Comparison of ENCODE assay signal across 8 mouse cellular contexts in genomic region chr19:21747356-21747755, GRCm38 (mm10). TPM values are rescaled to one million over a fixed set of nuclear protein-coding genes. Genes with fewer than 3 reads are reported as not detected.
DNase-seq lines count a peak whose midpoint lies in the region; ATAC-seq lines count a peak whose summit lies in the region.

No protein-coding gene starts in this region.

- no peaks in the 10 kb centered on the region for H3K4me1 ChIP-seq in forebrain, embryonic 14.5 days (ENCODE audit: control insufficient read depth, insufficient read depth, low read length)

- no peak overlapping the region for H3K4me3 ChIP-seq in forebrain, embryonic 14.5 days (ENCODE audit: low read depth, low read length)

- H3K27me3 ChIP-seq in forebrain, embryonic 14.5 days (replicated peaks; ENCODE audit: control insufficient read depth, insufficient read depth, low read length), result no peaks in the 10 kb centered on the region

- H3K27ac ChIP-seq in forebrain, embryonic 14.5 days (ENCODE audit: low read depth, low read length), result no peak overlapping the region

- 12% methylated on average over 4 of the region's 4 CpGs for WGBS in forebrain, embryonic 14.5 days

- no peaks in the 10 kb centered on the region for H3K36me3 ChIP-seq in forebrain, embryonic 14.5 days (ENCODE audit: control insufficient read depth, insufficient read depth, low read length)

- DNase-seq in urinary bladder, adult 18-20 months (ENCODE audit: low spot score in 2 of 2), result peak; percentile 30 to 33
- no peak for DNase-seq in urinary bladder, postnatal 10 days (ENCODE audit: low spot score)
- DNase-seq in c-Kit-positive CD71-positive TER-119-positive erythroid progenitor cells, embryonic 14.5 days (ENCODE audit: low spot score), result peak; percentile 56
- DNase-seq in forebrain, embryonic 14.5 days (ENCODE audit: low spot score), result peak; percentile 82
- peak; percentile 84 for DNase-seq in induced T-regulatory cell, adult 2 months (ENCODE audit: low read depth)
- peak; percentile 63 for DNase-seq in left cerebral cortex, postnatal 4 days
- peak; percentile 49 for DNase-seq in ovary, postnatal 14 days (ENCODE audit: low spot score)
- DNase-seq in thymus, postnatal 10 days (ENCODE audit: low spot score in 2 of 2), result peak; percentile 11 to 62

- H3K9ac ChIP-seq in forebrain, embryonic 14.5 days (ENCODE audit: low read length), result no peak overlapping the region

- ATAC-seq in forebrain, embryonic 14.5 days, result peak; percentile 54; the same call in 1 of the 2 replicates

- no peaks in the 10 kb centered on the region for H3K9me3 ChIP-seq in forebrain, embryonic 14.5 days (replicated peaks; ENCODE audit: control insufficient read depth, low read length)

- intact Hi-C loops in left cerebral cortex, postnatal 4 days (cut with DNase I), result loop anchor here (10.0 kb wide), 1 partner anchor 373 kb away; no protein-coding TSS in a partner anchor

- H3K4me2 ChIP-seq in forebrain, embryonic 14.5 days (ENCODE audit: low read length), result no peak overlapping the region

RNA-seq across cellular contexts. Expression of gene Cemip2, which starts 30.8 kb away (rescaled TPM):
- polyA plus RNA-seq in forebrain, embryonic 14.5 days (2014; fragmentation: Nextera tagmentation; extraction: Ambion mirVana), result 29.2 and 35.3 TPM in 2 replicates
- 10 to 100 TPM; 27.9 to 28.3 TPM for total RNA-seq in left cerebral cortex, postnatal 4 days (2021)
